Mouse (Mus musculus) embryo, embryonic 10 days (tissue): ENCODE data around the gene Tnfrsf13b.
"Not testable (repeated sequence)": the region's sequence is repeated elsewhere in the genome, so short reads cannot be mapped to it uniquely, and the experiment has no call there.

Experiments used
- DNase-seq: peaks from one replicate; pipeline ENCODE4 v3.0.0-alpha.2; 2015; ENCODE audit warnings: low spot score

Tnfrsf13b gene

GRCm38 (mm10) chr11:61127421-61128055 lies 983 bp downstream of the Tnfrsf13b start:
- no peak for DNase-seq

GRCm38 (mm10) chr11:61129305-61129704 lies 2.8 kb downstream of the Tnfrsf13b start:
- no peak for DNase-seq

- not testable (repeated sequence) for DNase-seq
Measured at GRCm38 (mm10) chr11:61130646-61131045, 4.1 kb downstream of the Tnfrsf13b start.

- no peak for DNase-seq
Measured at GRCm38 (mm10) chr11:61132943-61133342, 6.4 kb downstream of the Tnfrsf13b start.

- no peak for DNase-seq
Measured at GRCm38 (mm10) chr11:61141693-61142092, 15.1 kb downstream of the Tnfrsf13b start.

- no peak for DNase-seq
Measured at GRCm38 (mm10) chr11:61142262-61142661, 15.7 kb downstream of the Tnfrsf13b start.

GRCm38 (mm10) chr11:61142941-61143530 lies 16.5 kb downstream of the Tnfrsf13b start:
- DNase-seq = no peak

- DNase-seq = no peak
Measured at GRCm38 (mm10) chr11:61143564-61144469, 17.3 kb downstream of the Tnfrsf13b start.

- no peak for DNase-seq
Measured at GRCm38 (mm10) chr11:61145551-61145950, 19.0 kb downstream of the Tnfrsf13b start.

GRCm38 (mm10) chr11:61146645-61147299 lies 20.2 kb downstream of the Tnfrsf13b start:
- DNase-seq = peak; percentile 79

GRCm38 (mm10) chr11:61147300-61147683 lies 20.7 kb downstream of the Tnfrsf13b start:
- DNase-seq = peak; percentile 74

- no peak for DNase-seq
Measured at GRCm38 (mm10) chr11:61150233-61151001, 23.9 kb downstream of the Tnfrsf13b start.

GRCm38 (mm10) chr11:61155727-61156126 lies 29.2 kb downstream of the Tnfrsf13b start:
- no peak for DNase-seq

GRCm38 (mm10) chr11:61158141-61158540 lies 31.6 kb downstream of the Tnfrsf13b start:
- no peak for DNase-seq

- DNase-seq = no peak
Measured at GRCm38 (mm10) chr11:61159796-61160732, 33.5 kb downstream of the Tnfrsf13b start.

GRCm38 (mm10) chr11:61161121-61161520 lies 34.6 kb downstream of the Tnfrsf13b start:
- DNase-seq = no peak

GRCm38 (mm10) chr11:61162776-61163175 lies 36.2 kb downstream of the Tnfrsf13b start:
- DNase-seq = no peak

GRCm38 (mm10) chr11:61163341-61163740 lies 36.8 kb downstream of the Tnfrsf13b start:
- DNase-seq = no peak

GRCm38 (mm10) chr11:61164366-61164765 lies 37.8 kb downstream of the Tnfrsf13b start:
- DNase-seq = no peak

GRCm38 (mm10) chr11:61164881-61165280 lies 38.3 kb downstream of the Tnfrsf13b start:
- no peak for DNase-seq
